Mouse (Mus musculus) hindbrain, embryonic 15.5 days (tissue): ENCODE measurements at regions not wholly inside any gene's neighbourhood (a gene's known extent, or its start where the extent isn't known, plus 50 kb on each side); places are given as distances from the start of the nearest gene placed in this dataset.
"Not testable (repeated sequence)": the region's sequence is repeated elsewhere in the genome, so short reads cannot be mapped to it uniquely, and the experiment has no call there.

ENCODE experiments used
- ATAC-seq: fragments of 200-750 bp; cut with Nextera tagmentation; 2 replicates; pipeline ENCODE4 v1.8.0; 2017; ENCODE audit warnings: low read depth, moderate number of reproducible peaks, moderate TSS enrichment; ENCODE audit not compliant: low FRiP score
- H3K27ac ChIP-seq: fragments of 300-500 bp; sonication (generic); replicated peaks from 2 replicates; pipeline ENCODE4 v1.5.1; 2015; ENCODE audit warnings: mild to moderate bottlenecking, inconsistent platforms
- H3K27me3 ChIP-seq: fragments of 300-500 bp; sonication (generic); 2 replicates; pipeline ENCODE4 v1.6.1; 2015; ENCODE audit warnings: control low read depth, inconsistent platforms
- H3K36me3 ChIP-seq: fragments of 300-500 bp; sonication (generic); 2 replicates; pipeline ENCODE4 v1.6.1; 2015; ENCODE audit warnings: control low read depth, inconsistent platforms
- H3K4me1 ChIP-seq: fragments of 300-500 bp; sonication (generic); replicated peaks from 2 replicates; pipeline ENCODE4 v1.6.1; 2015; ENCODE audit warnings: control low read depth, inconsistent platforms
- H3K4me2 ChIP-seq: fragments of 300-500 bp; sonication (generic); 2 replicates; pipeline ENCODE4 v1.6.1; 2015; ENCODE audit warnings: moderate library complexity, mild to moderate bottlenecking, inconsistent platforms
- H3K4me3 ChIP-seq: fragments of 300-500 bp; sonication (generic); 2 replicates; pipeline ENCODE4 v1.5.1; 2015; ENCODE audit warnings: mild to moderate bottlenecking, inconsistent platforms
- H3K9ac ChIP-seq: fragments of 300-500 bp; sonication (generic); 2 replicates; pipeline ENCODE4 v1.6.1; 2015; ENCODE audit warnings: inconsistent platforms
- H3K9me3 ChIP-seq: fragments of 300-500 bp; sonication (generic); 2 replicates; pipeline ENCODE4 v1.6.1; 2016; ENCODE audit warnings: control low read depth, inconsistent platforms
- WGBS: fragments of 180-500 bp; shearing (Covaris S2); methylation state at CpG from one replicate; pipeline ENCODE4 v1.1.7; 2015; 5-methylcytosine and 5-hydroxymethylcytosine counted together

DNA sequence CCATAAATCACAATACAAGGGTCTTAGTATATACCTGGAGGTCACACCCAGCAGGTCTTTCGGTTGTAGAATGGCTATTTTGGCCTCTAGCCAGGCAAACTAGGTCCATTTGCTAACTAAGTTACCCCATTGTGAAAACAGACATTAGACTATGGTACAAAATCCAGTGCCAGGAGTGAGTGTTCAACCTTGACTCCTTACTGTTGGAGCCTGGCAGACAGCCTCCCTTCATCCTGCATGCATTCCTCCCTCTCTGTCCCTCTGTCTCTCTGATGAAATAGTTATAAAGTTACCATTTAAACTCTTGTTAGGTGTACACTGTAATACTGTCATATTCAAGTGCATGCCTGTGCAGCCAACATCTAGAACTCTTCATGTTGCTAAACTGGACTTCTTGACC is 254.1 kb downstream of the Tpbg start:
- H3K9me3 ChIP-seq: no peaks in the 10 kb centered on the region
- H3K27me3 ChIP-seq: no peaks in the 10 kb centered on the region
- H3K9ac ChIP-seq: no peak overlapping the region
- 92% methylated on average over 1 of the region's 1 CpGs for WGBS
- H3K27ac ChIP-seq: no peak overlapping the region
- H3K4me1 ChIP-seq: no peaks in the 10 kb centered on the region
- no peak overlapping the region for H3K4me2 ChIP-seq
- H3K36me3 ChIP-seq: no peaks in the 10 kb centered on the region
- ATAC-seq: no peak
- no peak overlapping the region for H3K4me3 ChIP-seq

DNA sequence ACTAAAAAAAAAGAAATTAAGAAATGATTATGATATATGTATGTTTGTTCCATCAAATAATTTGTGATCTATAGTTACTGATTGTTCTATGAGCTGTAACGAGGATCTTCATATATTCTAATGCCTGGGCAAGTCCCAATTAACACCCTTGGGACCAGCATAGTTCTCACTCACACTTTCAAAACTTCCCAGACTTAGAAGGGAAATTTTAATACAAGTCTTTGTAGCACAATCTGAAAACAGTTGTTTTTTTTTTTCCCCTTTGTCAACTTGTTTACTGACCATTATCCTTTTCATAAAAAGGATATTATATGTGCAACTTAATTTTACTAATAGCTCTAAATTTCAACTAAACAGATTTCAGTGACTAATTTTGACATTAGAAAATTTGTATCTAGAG is 257.1 kb downstream of the Tpbg start:
- no peak overlapping the region for H3K9ac ChIP-seq
- no peaks in the 10 kb centered on the region for H3K27me3 ChIP-seq
- H3K9me3 ChIP-seq: no peaks in the 10 kb centered on the region
- H3K4me3 ChIP-seq: no peak overlapping the region
- ATAC-seq: no peak
- no peaks in the 10 kb centered on the region for H3K36me3 ChIP-seq
- H3K27ac ChIP-seq: no peak overlapping the region
- H3K4me1 ChIP-seq: no peaks in the 10 kb centered on the region
- no peak overlapping the region for H3K4me2 ChIP-seq
- WGBS: 89% methylated on average over 1 of the region's 1 CpGs

DNA sequence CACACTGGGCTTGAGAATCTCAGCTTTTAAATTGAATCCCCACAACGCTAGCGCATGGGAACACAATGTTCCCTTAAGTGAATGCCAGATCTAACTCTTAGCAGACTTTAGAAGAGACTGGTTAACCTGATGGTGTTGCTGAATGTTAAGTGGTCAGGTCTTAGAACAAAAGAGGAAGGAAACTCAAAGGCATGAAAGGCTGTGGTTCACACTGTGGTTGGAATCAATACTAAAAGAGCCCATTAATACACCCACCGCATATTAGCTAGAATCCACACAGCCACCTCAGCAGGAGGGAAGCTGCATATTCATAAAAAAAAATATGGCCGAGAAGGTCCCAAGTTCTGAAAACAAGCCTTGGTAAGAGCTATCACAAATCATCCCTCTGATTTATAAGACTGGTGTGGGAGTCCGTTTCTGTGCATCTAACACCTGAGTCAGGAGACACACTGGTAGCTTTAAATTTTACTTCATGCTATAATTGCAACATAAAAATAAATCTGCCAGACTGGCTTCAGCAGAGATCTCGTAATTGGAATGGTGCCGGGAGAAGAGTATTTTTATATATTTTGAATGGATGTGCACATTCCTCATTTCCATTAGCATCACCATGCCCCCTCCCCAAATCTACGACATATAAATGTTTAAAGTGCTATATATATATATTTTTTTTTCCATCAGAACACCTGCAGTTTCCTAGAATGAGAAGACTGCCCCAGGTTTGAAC is 259.3 kb downstream of the Tpbg start:
- no peak for ATAC-seq
- WGBS: 87% methylated on average over 8 of the region's 8 CpGs
- no peaks in the 10 kb centered on the region for H3K27me3 ChIP-seq

DNA sequence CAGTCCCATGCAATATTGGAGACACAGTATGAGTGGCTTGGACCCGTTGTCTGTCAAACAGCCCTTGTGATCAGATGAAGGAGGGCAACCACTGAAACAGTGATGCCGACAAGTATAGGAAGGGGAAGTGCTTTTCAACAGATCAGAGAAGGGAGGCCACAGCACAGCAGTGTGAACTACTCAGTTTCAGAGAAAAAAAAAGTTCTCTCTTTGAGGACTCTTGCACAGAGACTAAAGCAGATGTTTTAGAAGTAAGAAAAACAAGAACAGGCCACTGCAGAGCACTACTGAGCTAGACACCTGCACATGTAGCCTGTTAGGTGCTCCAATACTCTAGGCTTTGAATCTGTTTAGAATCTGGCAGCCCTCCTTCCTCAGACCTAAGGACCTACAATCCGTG is 261.4 kb downstream of the Tpbg start:
- H3K9ac ChIP-seq: no peak overlapping the region
- WGBS: 82% methylated on average over 3 of the region's 3 CpGs
- no peak overlapping the region for H3K4me2 ChIP-seq
- H3K36me3 ChIP-seq: no peaks in the 10 kb centered on the region
- no peaks in the 10 kb centered on the region for H3K9me3 ChIP-seq
- H3K4me3 ChIP-seq: no peak overlapping the region
- H3K27ac ChIP-seq: no peak overlapping the region
- H3K27me3 ChIP-seq: no peaks in the 10 kb centered on the region
- no peaks in the 10 kb centered on the region for H3K4me1 ChIP-seq
- no peak for ATAC-seq

More for the DNA sequence above, 259.3 kb downstream of the Tpbg start:
- no peak overlapping the region for H3K9ac ChIP-seq
- no peak overlapping the region for H3K4me2 ChIP-seq
- no peak overlapping the region for H3K4me3 ChIP-seq
- H3K4me1 ChIP-seq: no peaks in the 10 kb centered on the region
- no peaks in the 10 kb centered on the region for H3K9me3 ChIP-seq
- no peak overlapping the region for H3K27ac ChIP-seq
- no peaks in the 10 kb centered on the region for H3K36me3 ChIP-seq

DNA sequence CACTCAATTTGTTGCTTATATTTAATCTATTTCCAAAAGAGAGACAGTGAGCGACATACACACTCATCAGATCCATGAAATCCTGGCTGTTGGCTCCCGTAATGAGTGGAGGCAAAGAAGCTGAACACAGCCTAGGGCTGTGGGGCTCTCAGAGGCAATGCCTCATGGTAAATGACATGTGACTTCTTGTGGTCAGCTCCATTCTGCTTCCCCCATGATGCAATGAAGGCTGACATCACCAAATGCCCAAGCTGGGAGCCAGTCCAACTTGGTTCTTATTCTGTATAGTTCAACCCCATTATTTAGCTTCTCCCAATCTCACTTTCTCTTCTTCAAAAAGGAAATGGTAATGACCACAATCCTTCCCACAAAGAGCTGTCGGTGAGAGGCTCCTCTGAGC is 262.5 kb downstream of the Tpbg start:
- Histone ChIP-seq H3K36me3 (no peaks in the 10 kb centered on the region), H3K27me3 (no peaks in the 10 kb centered on the region), H3K4me2 (no peak overlapping the region), H3K9ac (no peak overlapping the region), H3K4me1 (no peaks in the 10 kb centered on the region), H3K9me3 (no peaks in the 10 kb centered on the region), H3K4me3 (no peak overlapping the region), H3K27ac (no peak overlapping the region)
- WGBS: 80% methylated on average over 3 of the region's 3 CpGs
- ATAC-seq: no peak

DNA sequence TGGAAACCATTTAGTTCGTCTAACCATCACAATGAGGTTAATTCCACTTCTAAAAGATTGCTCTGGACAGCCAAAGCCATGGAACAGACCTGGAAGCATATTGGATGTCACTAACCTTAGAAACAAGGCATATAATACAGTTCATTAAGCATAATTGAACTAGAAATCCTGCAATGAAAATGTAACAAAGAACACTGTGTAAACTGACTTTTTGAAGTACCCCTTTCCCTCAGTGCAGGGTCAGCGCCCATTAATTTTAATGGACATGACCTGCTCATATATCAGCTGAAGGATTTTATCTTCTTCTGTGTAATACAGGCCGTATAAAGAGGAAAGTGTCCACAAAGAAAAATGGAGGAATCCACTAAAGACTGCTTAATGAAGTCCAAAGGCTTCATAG is 263.7 kb downstream of the Tpbg start:
- H3K27me3 ChIP-seq: no peaks in the 10 kb centered on the region
- H3K4me2 ChIP-seq: no peak overlapping the region
- H3K4me3 ChIP-seq: no peak overlapping the region
- no peak for ATAC-seq
- H3K36me3 ChIP-seq: no peaks in the 10 kb centered on the region
- no peaks in the 10 kb centered on the region for H3K9me3 ChIP-seq
- H3K4me1 ChIP-seq: no peaks in the 10 kb centered on the region
- no peak overlapping the region for H3K27ac ChIP-seq
- no peak overlapping the region for H3K9ac ChIP-seq
- WGBS: 74% methylated on average over 3 of the region's 3 CpGs

DNA sequence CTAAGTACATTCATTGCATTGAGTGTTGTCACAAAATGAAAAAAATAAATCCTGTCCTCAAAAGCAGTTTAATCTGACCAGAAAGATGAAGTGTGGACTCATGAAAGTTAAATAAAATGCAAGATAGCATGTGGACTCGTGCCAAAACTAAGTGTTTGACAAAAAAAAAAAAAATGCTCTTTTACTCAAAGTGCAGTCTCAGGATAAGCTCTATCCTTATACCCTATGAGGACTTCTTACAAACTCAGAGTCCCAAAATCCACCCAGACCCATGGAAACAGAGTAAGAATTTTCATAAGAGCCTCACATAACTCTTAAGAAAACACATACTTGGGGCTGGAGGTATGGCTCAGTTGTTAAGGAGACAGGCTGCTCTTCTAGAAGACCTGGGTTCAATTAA is 267.7 kb downstream of the Tpbg start:
- no peak overlapping the region for H3K27ac ChIP-seq
- no peaks in the 10 kb centered on the region for H3K9me3 ChIP-seq
- no peaks in the 10 kb centered on the region for H3K36me3 ChIP-seq
- 75% methylated on average over 1 of the region's 1 CpGs for WGBS
- no peaks in the 10 kb centered on the region for H3K4me1 ChIP-seq
- no peak overlapping the region for H3K9ac ChIP-seq
- H3K4me2 ChIP-seq: no peak overlapping the region
- no peak overlapping the region for H3K4me3 ChIP-seq
- H3K27me3 ChIP-seq: no peaks in the 10 kb centered on the region
- no peak for ATAC-seq

DNA sequence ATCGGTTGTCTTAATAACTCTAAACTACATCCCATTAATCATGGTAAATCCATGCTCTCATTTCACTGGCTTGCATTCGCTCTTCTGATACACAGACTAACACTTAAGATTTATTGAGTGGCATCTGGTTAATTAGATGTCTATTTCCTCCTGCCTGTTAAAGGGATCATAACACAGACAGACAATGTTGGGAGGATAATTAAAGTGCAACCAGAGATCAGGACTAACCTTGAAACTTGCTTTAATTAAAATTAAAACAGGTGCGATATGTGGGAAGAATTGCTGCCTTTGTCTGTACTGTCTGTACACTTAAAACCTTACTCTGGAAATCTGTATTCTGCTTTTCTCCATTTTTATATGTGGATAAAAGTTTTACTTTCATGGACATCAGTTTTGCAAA is 277.2 kb downstream of the Tpbg start:
- Histone ChIP-seq H3K9me3 (no peaks in the 10 kb centered on the region), H3K4me3 (no peak overlapping the region), H3K36me3 (no peaks in the 10 kb centered on the region), H3K27ac (no peak overlapping the region), H3K27me3 (no peaks in the 10 kb centered on the region), H3K9ac (no peak overlapping the region), H3K4me1 (no peaks in the 10 kb centered on the region), H3K4me2 (no peak overlapping the region)
- ATAC-seq: no peak
- WGBS: 71% methylated on average over 3 of the region's 3 CpGs

DNA sequence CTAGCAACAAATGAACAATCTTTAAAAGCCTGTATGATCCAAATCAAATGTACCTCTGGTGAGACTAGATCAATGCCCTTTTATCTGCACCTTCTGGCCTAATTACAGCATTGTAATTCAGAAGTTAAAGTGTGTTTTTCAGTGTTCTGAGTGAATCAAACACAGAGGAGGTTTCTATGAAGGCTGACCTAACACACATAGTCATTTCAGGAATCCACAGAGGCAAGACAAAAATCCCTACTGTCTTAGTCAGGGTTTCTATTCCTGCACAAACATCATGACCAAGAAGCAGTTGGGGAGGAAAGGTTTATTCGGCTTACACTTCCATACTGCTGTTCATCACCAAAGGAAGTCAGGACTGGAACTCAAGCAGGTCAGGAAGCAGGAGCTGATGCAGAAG is 293.4 kb downstream of the Tpbg start:
- ATAC-seq, H3K9me3 ChIP-seq, H3K27me3 ChIP-seq, H3K4me1 ChIP-seq, H3K27ac ChIP-seq, H3K4me3 ChIP-seq, H3K9ac ChIP-seq, H3K36me3 ChIP-seq, H3K4me2 ChIP-seq: not testable (repeated sequence)
- WGBS: 76% methylated on average over 1 of the region's 1 CpGs

DNA sequence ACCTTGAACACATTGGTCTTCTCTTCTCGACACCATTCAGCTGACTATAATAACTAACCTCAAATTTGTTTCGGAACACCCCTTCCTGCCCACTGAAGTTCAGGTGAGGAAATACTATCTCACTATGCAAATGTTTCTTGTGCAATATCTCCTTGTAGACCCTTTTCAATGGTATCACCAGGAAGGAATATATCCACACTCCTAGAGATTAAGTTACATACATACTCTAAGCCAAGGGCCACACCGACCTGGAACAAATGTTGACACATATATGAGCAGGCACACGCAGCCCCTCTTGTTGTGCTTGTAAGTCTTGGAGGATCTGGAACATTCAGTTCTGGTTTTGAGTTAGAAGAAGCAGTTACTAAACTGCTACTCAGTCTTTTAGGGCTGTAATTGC is 303.7 kb downstream of the Tpbg start:
- Histone ChIP-seq H3K4me1 (no peaks in the 10 kb centered on the region), H3K9me3 (no peaks in the 10 kb centered on the region), H3K4me3 (no peak overlapping the region), H3K4me2 (no peak overlapping the region), H3K27me3 (no peaks in the 10 kb centered on the region), H3K9ac (no peak overlapping the region), H3K27ac (no peak overlapping the region), H3K36me3 (no peaks in the 10 kb centered on the region)
- no peak for ATAC-seq
- WGBS: 92% methylated on average over 4 of the region's 4 CpGs

DNA sequence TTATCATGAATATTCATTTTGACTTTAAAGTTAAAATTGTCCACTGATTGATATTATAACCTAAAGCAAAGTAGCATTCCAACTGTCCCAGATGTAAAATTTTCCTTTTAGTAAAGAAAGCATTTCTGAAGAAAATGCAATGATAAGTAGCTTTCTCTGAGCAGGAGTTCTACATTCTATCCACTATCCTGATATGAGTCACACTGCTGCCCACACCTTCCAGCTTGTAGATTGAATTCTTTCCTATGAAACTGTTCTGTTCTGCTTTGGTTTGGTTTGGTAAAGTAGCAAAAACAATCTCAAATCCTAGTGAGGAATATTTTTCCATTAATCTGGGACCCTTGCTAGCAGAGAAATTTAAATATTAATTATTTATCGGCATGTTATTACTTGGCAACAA is 304.4 kb downstream of the Ube2cbp start:
- Histone ChIP-seq H3K9me3 (no peaks in the 10 kb centered on the region), H3K36me3 (no peaks in the 10 kb centered on the region), H3K9ac (no peak overlapping the region), H3K4me1 (no peaks in the 10 kb centered on the region), H3K4me3 (no peak overlapping the region), H3K27me3 (no peaks in the 10 kb centered on the region), H3K27ac (no peak overlapping the region), H3K4me2 (no peak overlapping the region)
- no peak for ATAC-seq
- 93% methylated on average over 1 of the region's 1 CpGs for WGBS

DNA sequence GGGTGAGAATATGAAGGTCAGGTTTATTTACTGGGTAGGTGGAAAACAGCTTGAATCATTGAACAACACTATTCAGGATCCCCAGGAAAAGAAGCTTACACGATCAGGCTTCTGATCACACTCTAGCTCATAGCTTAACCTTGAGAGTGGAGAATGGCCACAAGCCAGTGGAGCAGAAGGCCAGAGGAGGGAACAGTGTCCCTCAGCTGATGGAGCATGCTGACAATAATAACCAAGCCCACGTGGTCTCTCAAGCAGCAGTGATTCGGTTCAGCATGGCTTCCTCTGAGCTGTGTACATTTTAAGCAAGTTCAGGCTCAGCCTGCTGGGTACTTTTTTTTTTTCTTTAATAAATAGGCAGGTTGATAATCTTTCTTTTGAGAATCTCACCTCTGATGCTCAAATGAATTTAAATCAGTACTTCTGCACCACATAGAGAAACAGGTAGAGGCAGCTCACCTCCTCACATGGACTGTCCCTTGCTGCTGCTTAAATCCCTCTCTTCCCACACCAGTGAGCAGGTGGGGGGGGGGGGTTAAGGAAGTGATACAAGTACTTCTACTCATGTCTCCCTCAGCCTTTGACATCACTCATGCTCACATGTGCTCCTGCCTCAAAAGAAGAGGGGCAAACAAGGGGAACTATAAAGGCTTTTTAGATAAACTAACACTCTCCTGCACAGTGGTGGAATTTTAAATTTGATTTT is 298.2 kb downstream of the Ube2cbp start:
- peak; percentile 73 for ATAC-seq

DNA sequence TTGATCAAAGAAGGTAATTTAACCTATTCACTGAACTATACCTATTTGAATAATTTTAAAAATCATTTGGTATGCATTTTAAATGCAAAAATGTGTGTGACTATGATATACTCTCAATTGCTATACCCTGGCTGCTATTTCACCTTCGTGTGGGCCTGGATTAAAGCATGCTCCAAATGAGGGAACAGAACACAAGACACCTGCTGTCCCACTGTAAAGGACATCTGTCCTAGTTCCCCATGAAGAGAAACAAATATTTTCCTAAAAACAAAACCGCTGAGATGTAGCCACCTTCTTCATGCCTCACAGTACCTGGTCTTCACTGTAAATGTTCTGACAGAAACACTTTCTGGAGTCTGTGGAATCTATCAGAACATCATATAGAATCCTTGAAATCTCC is 294.0 kb downstream of the Ube2cbp start:
- H3K4me2 ChIP-seq: no peak overlapping the region

More for the DNA sequence above, 298.2 kb downstream of the Ube2cbp start:
- 42% methylated on average over 3 of the region's 3 CpGs for WGBS
- Histone ChIP-seq H3K9ac (no peak overlapping the region), H3K4me1 (no peaks in the 10 kb centered on the region), H3K27ac (no peak overlapping the region), H3K9me3 (no peaks in the 10 kb centered on the region), H3K4me2 (no peak overlapping the region), H3K36me3 (no peaks in the 10 kb centered on the region), H3K27me3 (no peaks in the 10 kb centered on the region), H3K4me3 (no peak overlapping the region)

More for the DNA sequence above, 294.0 kb downstream of the Ube2cbp start:
- Histone ChIP-seq H3K27ac (no peak overlapping the region), H3K27me3 (no peaks in the 10 kb centered on the region), H3K36me3 (no peaks in the 10 kb centered on the region), H3K9me3 (no peaks in the 10 kb centered on the region), H3K9ac (no peak overlapping the region), H3K4me3 (no peak overlapping the region), H3K4me1 (no peaks in the 10 kb centered on the region)
- ATAC-seq: no peak
- WGBS: 82% methylated on average over 2 of the region's 2 CpGs
